Mouse (Mus musculus): ENCODE results near the gene Cabin1.

DNA sequence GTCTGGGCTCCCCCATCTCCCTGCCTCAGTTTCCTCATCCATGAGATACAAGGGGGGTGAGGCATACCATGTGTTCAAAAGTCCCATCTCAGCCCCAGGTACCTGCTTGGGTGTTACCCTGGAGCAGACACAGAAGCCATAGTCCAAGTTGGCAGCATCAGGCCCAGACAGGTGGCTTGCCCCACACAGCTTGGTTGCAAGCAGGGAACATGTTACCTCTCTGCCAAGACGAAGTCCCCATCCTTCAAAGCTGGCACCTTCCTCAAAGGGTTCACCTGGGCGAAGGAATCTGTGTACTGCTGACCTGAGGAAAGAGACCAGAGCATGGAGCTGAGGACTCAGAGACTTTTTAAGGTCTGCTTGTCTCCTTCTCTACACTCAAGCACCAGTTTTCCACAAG is 13.7 kb upstream of the Cabin1 start:
- TF ChIP-seq HCFC1 (IDR thresholded peaks at IDR 0.05; ENCODE audit: borderline replicate concordance, insufficient read depth, low read length) (no peak), MAFK (IDR thresholded peaks at IDR 0.05; ENCODE audit: insufficient read depth, low read depth, low read length) (no peak)
